Mouse (Mus musculus) ES-CJ7 (cell line): ENCODE measurements at regions not wholly inside any gene's neighbourhood (a gene's known extent, or its start where the extent isn't known, plus 50 kb on each side); places are given as distances from the start of the nearest gene placed in this dataset.
A peak's percentile ranks its signal among the peaks of the same experiment; 100 is the strongest.

ENCODE experiments used
- DNase-seq: peaks from one replicate; pipeline ENCODE4 v3.0.0; 2011; ENCODE audit warnings: low read depth, low spot score

DNA sequence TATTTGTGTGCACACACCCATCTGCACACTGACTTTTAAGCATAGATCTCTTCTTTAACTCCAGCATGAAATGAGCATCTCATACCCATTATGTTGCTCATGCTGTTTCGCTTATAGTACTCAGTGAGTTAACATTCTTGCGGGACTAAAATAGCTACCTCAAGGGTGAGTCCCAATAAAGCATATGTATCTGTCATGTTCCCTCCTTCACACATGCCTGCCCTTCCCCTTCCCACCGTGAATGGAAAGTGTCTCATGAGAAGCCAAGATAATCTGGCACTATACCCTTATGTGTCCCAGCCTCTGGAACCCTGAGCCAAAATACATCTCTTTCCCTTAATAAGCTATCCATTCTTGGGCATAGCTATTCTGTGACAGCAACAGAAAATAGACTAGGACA lies 352.3 kb downstream of the Gm826 start:
- DNase-seq = no peak

GRCm38 (mm10) chr2:159950369-159950768 lies 383.6 kb downstream of the Gm826 start:
- DNase-seq = no peak

- no peak for DNase-seq
Measured at GRCm38 (mm10) chr2:159949046-159949445, 384.9 kb downstream of the Gm826 start.

DNA sequence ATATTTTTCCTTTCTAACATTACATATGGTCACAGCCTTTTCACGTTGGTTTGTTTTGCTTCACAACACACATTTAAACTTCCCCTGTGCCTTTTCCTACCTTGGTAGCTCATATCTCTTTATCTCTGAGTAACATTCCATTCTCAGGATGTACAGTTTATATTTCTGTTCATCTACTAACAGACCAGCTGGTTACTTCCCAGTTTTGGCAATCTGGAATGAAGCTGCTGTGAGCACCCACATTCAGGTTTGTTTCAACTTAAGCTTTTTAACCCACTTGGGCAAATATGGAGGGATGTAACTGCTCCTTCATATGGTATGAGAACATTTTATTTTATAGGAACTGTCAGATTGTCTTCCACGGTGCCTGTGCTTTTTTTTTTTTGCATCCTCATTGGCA lies 403.2 kb downstream of the Gm826 start:
- no peak for DNase-seq

DNA sequence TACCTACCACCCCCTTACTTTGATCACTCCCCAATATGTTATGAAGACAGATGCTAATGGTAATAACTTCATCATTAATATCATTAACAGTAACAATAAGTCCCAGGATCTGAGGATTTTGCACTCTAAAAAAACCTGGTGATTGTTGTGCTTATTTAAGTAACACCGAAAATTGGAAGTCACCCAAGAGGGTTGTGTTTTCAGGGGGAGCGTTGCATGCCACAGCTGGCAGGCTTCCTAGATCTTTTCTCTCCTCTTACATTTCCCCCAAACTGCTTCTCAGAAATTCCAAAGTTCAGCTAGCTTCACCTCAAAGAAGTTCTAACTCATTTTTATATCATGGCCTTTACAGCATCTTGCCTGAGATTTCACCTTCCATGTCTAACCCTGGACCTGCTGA lies 444.3 kb downstream of the Gm826 start:
- DNase-seq = no peak

DNA sequence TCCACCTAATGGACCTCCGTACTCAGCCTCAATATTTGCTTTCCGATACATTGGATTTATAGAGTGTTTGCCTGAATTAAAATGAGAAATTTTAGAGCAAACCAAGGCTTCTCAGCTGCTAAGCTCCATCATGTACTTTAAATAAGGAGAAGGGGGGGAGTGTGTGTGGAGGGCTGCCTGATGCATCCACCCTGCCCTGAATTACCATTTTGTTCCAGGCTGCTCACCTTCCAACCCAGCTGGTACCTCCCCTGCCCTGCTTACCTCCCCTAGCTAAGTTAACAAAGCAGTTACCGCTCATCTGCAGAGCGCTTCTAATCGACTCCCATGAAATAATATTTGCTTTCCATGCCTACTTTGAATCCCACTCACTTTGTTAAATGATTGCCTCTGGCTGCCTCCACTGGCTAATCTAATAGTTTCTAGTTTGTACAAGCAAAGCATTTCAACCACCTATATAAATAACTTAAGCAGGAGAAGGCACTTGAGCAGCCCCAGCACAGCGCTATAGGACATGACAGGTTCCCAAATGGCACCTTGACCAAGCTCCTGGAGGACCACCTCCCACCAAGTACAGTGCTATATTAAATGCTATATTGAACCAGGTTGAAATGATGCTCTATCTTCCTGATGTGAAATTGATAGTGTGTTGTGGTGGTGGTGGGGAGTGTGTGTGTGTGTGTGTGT lies 449.0 kb downstream of the Gm826 start:
- no peak for DNase-seq

DNA sequence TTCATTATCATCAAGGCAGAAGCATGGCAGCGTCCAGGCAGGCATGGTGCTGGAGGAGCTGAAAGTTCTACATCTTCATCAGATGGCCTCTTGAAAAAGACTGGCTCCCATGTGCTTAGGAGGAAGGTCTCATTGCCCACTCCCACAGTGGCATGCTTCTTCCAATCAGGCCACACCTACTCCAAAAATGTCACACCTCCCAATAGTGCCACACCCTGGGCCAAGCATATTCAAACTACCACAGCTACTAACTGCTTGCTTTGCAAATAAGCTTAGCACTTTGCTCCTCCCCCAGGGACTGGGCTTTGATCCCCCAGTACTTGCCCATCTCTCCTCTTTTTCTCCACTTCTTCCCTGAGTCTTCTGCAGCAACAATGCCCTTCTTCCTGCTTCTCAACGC lies 467.0 kb downstream of the Gm826 start:
- peak; percentile 71 for DNase-seq

DNA sequence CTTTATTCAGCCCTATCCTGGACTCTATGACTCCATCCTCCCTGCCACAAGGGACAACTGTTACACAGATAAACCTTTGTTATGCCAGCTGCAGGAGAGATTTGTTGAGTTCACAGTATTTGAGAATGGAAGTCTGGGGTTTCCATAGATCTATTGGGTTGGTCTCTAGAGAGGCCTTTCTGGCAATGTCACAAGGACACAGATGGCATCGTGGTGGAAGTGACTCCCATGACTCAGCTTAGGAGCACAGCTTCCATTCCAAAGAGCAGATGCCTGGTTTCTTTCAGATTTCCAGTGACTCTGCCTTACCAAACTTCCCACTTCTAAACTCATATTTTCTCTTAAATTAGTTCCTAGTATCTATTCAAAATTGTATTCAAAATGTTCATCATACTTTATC lies 467.6 kb downstream of the Gm826 start:
- DNase-seq = no peak

DNA sequence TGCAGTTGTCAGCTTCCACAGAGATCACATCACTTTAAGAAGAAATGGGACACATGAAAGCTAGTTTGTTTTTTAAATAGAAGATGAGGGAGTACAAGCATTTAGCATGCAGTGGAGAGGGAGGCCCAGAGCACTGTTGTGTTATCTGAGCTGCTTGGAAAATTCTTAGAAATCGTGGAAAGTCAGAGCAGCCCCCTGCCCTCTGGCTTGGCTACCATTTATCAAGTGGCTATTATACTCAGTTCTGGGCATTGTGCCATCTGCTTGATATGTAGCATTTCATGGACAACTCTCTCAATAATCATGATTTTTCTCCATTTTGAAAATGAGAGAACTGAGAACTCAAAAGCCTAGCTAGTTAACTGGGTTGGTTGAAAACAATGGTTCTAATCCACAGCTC lies 470.8 kb downstream of the Gm826 start:
- DNase-seq = no peak

DNA sequence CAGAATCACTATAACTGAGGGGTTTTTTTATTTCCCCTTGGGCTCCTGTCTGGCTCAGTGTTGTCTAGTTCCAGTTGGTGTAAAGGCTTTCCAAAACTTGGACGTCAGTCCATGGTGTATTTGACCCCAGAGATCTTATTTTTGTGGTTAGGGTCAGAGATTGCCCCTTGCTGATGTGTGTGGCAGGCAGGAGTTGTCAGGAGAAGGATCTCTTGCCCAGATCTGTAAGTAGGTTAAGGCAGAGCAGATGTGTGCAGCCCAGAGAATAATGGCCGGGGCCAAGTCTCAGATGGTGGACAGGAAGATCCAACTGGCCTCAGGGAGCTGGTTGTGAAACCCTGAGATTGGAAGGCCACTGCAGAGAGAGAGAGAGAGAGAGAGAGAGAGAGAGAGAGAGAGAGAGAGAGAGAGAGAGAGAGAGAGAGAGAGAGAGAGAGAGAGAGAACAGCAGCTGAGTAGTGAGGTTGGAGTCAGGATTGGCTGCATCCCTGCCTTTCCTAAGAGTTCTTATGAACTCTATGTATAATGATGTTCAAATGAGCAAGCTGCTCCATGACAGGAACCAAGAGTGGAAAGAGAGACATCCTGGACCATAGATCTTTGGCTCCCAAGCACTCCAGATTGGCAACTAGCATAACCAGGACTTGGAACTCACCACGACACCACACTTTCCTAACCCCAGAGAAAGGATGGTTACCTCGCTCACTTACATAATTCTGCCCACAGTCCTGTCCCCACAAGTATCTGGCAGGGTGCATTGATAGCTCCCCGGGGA lies 479.9 kb downstream of the Gm826 start:
- DNase-seq = no peak

GRCm38 (mm10) chr2:159852959-159853358 lies 481.0 kb downstream of the Gm826 start:
- no peak for DNase-seq

DNA sequence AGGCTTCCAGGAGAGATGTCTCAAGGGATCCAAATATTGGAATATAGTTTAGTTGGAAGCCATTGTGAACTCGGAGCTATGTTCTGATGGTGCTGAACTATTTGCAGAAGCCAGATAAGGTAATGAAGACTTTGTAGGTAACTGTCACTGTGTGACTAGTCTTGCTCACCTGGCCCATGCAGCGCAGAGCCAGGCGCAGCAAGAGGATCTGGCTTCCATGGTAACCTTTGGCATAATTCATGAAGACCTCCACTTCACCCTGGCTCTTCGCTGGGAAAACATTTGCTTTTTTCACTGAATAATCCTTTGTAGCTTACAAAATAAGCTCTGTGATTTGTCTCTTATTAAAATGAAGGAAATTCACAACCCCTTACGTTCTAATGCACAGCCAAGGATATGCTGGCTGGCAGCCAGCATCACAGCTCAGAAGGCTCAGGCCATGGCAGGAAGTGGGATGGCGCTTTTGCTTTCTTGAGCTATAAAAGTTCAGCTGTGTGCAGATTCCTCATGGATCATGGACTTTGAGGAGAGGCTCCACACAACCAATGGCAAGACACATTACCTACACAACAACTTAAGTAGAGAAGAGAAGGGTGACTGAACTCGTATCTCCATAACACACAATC lies 501.4 kb downstream of the Gm826 start:
- DNase-seq = no peak

DNA sequence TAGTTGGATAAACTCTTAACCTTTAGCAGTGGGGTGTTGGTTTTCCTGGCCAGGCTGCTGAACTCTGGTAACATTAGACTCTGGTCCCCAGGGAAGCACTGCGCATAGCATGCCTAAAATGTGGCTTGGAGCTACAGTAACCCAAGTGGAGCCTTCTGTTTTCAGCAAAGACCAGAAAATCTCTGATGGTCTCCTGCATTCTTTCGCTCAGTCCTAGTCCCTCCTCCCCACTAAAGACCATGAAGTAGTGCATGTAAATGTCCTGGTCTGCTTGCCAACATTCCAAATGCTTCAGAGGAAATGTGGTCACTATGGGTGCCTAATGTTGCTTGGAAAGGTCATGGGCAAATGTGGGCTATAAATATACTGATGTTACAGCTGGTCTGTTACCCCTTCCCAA lies 507.5 kb downstream of the Gm826 start:
- DNase-seq = no peak

- no peak for DNase-seq
Measured at GRCm38 (mm10) chr2:159818556-159818955, 515.4 kb downstream of the Gm826 start.

- no peak for DNase-seq
Measured at GRCm38 (mm10) chr2:159816344-159816743, 517.6 kb downstream of the Gm826 start.
